Mouse (Mus musculus): ENCODE measurements at regions not wholly inside any gene's neighbourhood (a gene's known extent, or its start where the extent isn't known, plus 50 kb on each side); places are given as distances from the start of the nearest gene placed in this dataset.
"Not testable (repeated sequence)": the region's sequence is repeated elsewhere in the genome, so short reads cannot be mapped to it uniquely, and the experiment has no call there.

DNA sequence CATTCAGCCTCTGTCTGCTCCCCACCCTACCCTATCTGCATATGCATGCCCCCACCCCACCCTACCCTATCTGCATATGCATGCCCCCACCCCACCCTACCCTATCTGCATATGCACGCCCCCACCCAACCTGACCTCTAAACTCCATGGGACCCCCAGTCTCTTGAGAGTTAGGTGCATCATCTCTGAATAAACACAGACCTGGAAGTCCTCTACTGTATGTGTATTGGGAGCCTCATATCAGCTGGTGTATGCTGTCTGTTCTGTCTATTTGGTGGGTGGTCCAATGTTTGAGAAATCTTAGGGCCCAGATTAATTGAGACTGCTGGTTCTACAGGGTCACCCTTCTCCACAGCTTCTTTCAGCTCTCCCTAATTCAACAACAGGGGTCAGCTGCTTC lies 109.4 kb upstream of the Tenm4 start:
- DNase-seq (ENCODE audit: low spot score in 2 of 2) = not testable (repeated sequence)

DNA sequence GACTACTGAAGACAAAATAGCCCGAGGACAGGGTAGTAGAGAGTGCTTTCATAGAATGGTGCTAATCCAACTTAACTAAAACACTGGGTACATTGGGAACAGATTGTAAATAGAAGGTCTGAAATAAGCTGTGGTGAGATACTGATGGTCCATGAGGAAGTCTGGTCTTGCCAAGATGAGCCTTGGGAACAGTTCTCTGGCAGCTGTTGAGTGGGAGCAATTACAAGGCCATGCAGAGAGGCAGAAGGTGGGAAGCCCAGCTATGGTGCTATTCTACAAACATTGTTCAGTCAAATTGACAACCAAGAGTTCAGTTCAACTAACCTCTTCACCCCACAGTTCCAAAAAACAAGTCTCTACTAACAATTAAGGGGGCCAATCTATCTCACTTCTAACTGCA lies 92.5 kb upstream of the Tenm4 start:
- DNase-seq (ENCODE audit: low spot score in 2 of 2) = no peak

DNA sequence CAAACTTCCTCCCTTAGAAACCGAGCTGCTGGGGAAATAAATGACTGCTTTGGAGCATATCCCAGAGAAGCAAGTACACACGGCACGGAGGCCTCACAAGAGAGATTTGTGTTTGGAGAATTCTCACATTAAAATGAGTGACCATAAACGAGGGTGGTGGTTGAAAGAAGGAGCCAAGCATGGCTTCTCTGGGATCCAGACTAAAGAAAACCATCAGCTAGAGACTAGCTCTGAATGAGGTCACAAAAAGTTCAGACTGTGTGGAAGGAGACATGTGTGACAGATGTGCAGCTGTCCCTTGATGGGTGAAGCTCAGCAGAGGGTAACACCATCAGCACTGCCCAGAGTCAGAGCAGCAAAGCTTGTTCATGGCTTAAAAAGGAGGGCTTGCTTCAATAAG lies 89.4 kb upstream of the Tenm4 start:
- no peak for DNase-seq (ENCODE audit: low spot score in 2 of 2)

DNA sequence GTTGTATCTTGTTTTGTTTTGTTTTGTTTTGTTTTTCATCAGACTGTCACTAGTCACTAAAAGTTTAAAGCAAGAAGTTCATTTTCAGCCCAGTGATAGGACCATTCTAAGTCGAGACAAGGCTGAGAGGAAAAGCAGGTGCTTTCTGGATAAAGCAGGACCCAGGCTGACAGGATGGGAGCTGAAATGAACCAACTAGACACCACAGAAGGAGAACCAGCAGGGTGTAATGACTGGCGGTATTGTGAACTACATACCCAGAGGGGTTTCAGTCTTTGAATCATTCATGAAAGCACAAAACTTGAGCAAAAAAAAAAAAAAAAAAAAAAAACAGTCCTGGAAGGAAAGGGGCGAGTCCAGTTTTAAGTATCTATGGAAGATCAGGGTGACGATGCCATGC lies 75.9 kb upstream of the Tenm4 start:
- DNase-seq (ENCODE audit: low spot score in 2 of 2) = no peak

DNA sequence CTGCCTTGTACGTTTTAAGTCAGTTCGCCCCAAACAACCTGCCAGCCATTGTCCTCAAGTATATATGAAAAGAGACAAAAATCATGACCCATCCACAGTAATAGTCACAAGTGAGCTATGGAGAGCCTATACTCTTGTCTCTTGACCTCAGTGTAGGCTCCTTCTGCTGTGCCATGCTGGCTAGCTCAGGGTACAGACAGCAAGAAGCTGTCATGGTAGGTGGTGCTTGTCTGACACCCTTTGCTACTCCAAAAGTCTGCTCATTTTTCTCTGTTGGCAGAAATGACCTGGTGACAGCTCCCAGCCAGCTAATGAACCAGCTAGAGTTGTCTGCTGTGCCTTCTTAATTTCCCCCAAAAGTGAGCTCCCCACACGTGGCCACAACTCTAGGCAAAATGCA lies 75.3 kb upstream of the Tenm4 start:
- no peak for DNase-seq (ENCODE audit: low spot score in 2 of 2)

DNA sequence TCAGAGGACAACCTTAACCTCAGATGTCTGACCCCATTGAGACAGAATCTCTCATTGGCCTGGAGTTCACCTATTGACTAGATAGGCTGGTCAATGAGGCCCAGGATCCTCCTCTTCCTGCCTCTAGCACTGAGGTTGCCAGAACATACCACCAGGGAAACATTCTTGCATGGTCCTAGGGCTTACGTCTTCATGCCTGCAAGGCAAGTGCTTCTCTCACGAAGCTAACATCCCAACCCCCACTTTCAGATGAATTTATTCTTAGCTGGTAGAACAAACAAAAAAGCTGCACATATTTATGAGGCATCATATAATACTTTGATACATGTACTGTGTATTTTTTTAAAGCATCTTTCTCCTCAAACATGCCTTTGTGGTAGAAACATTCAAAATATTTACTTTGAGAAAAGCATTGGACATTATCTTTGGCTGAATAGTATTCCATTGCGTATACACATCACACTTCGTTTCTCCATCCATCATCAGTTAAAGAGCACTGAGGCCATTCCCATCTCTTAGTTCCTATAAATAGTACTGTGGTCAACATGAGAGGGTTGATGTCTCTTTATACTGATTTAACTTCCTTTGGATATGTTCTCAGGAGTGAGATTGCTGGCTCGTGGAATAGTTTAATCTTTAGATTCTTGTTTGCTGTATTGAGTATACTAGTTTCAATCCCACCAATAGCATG lies 72.2 kb upstream of the Tenm4 start:
- DNase-seq (ENCODE audit: low spot score in 2 of 2) = no peak

DNA sequence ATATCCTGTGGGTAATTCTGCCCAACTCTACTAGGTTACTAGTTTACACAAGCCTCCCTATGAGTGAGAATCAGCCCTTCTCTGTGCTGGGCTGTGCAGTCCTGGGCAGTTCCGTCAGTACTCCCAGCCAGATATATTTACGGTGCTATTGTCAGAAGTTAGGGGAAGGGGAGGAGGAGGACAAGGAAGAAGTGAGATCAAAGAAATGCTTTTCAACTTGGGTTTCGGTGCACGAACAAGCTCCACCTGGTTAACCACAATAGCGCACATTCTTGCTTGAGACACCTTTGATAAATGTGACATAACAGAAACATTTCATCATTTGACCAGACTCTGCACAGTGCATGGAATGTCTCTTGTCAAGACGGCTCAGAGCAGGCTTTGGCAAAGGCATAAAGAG lies 68.3 kb upstream of the Tenm4 start:
- no peak for DNase-seq (ENCODE audit: low spot score in 2 of 2)

DNA sequence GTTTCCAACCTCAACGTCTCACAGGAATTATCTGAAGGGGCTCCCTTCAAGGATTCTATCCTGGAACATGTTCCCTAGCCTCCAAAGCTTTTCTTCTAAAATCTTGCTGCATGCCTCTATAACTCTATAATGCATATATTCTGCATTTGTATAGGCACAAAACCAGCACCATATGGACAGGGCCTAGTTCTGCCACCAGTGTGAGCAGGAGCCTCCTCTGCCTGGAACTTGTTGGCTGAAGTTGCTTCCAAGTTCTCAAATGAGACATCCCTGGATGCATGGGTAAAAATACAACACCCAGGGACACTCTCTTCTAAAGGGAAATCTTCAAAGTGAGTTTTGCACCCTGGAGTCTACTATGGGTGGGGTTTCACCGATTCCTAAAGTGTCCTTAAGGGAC lies 62.3 kb upstream of the Tenm4 start:
- no peak for DNase-seq (ENCODE audit: low spot score in 2 of 2)

DNA sequence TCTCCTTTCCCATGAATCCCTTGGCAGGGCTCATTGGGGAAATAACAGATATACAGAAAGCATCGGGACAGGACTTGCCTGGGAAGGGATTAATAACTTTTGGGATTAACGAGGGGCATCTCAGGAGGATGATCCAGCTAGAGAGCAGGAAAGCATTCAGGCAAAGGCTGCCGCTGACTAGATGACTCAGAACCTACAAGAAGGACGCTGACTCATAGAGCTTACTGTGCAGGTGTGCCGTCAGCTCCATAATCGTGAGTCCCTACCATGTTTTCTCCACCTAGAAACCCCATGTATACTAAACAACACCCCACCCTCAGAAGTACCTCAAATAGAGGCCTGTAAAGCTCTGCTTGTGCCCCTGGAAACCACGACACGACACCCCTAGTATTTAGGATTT lies 50.9 kb upstream of the Tenm4 start:
- DNase-seq (ENCODE audit: low spot score in 2 of 2) = no peak

All from gastrocnemius, postnatal 4 days (tissue).